Mouse (Mus musculus) liver, embryonic 16.5 days (tissue): Measurements from ENCODE around the gene Tubgcp5. TPM values are rescaled to one million over a fixed set of nuclear protein-coding genes. Genes with fewer than 3 reads are reported as not detected.

ENCODE experiments used
- ATAC-seq: fragments of 200-750 bp; cut with Nextera tagmentation; 2 replicates; pipeline ENCODE4 v1.8.0; 2017; ENCODE audit warnings: low read depth, mild to moderate bottlenecking, moderate number of reproducible peaks, moderate library complexity
- H3K27ac ChIP-seq: fragments of 300-500 bp; sonication (generic); 2 replicates; pipeline ENCODE4 v1.5.1; 2014; ENCODE audit warnings: mild to moderate bottlenecking, low read length
- H3K27me3 ChIP-seq: fragments of 300-500 bp; sonication (generic); 2 replicates; pipeline ENCODE4 v1.6.1; 2014; ENCODE audit warnings: low read depth, low read length, mixed read lengths; ENCODE audit not compliant: control insufficient read depth, insufficient read depth
- H3K36me3 ChIP-seq: fragments of 300-500 bp; sonication (generic); 2 replicates; pipeline ENCODE4 v1.6.1; 2014; ENCODE audit warnings: mild to moderate bottlenecking; ENCODE audit not compliant: control insufficient read depth, insufficient read depth
- H3K4me1 ChIP-seq: fragments of 300-500 bp; sonication (generic); 2 replicates; pipeline ENCODE4 v1.6.1; 2014; ENCODE audit warnings: low read depth, low read length, mixed read lengths; ENCODE audit not compliant: control insufficient read depth
- H3K4me2 ChIP-seq: fragments of 300-500 bp; sonication (generic); 2 replicates; pipeline ENCODE4 v1.6.1; 2014; ENCODE audit warnings: low read depth, low read length, mixed read lengths
- H3K4me3 ChIP-seq: fragments of 300-500 bp; sonication (generic); 2 replicates; pipeline ENCODE4 v1.5.1; 2014; ENCODE audit warnings: low read depth, mild to moderate bottlenecking, low read length
- H3K9ac ChIP-seq: fragments of 300-500 bp; sonication (generic); 2 replicates; pipeline ENCODE4 v1.6.1; 2014; ENCODE audit warnings: low read depth, low read length
- H3K9me3 ChIP-seq: fragments of 300-500 bp; sonication (generic); replicated peaks from 2 replicates; pipeline ENCODE4 v1.6.1; 2016; ENCODE audit warnings: low read length; ENCODE audit not compliant: control insufficient read depth
- WGBS: fragments of 180-500 bp; shearing (Covaris S2); extraction: QIAGEN DNeasy Blood & Tissue Kit; methylation state at CpG from one replicate; pipeline ENCODE4 v1.1.7; 2014; ENCODE audit not compliant: insufficient replicate concordance; 5-methylcytosine and 5-hydroxymethylcytosine counted together
- polyA plus RNA-seq: library from polyadenylated mRNA; unstranded; fragments of >200 nt; fragmentation: Nextera tagmentation; extraction: Ambion mirVana; gene quantifications from 2 replicates; pipeline ENCODE4 v1.2.1, GENCODE M21; 2015

Gene Tubgcp5
- polyA plus RNA-seq, 1 experiment from 2014 or later, result 5.8 TPM

GRCm38 (mm10) chr7:55792280-55792679 is 1.7 kb upstream of the Tubgcp5 start:
- ATAC-seq, result no peak
- Histone ChIP-seq H3K9me3 (no peaks in the 10 kb centered on the region), H3K27ac (no peak overlapping the region), H3K4me2 (no peak overlapping the region), H3K4me1 (peaks cover 16% of the 10 kb centered on the region), H3K4me3 (no peak overlapping the region), H3K36me3 (peaks cover 12% of the 10 kb centered on the region), H3K9ac (no peak overlapping the region), H3K27me3 (no peaks in the 10 kb centered on the region)
- 68% methylated on average over 3 of the region's 3 CpGs for WGBS

- no peaks in the 10 kb centered on the region for H3K27me3 ChIP-seq
- 37% methylated on average over 13 of the region's 13 CpGs for WGBS
- no peak for ATAC-seq
- no peak overlapping the region for H3K27ac ChIP-seq
- peak overlapping the region; percentile 75 for H3K4me2 ChIP-seq
- peak overlapping the region; percentile 83 for H3K9ac ChIP-seq
- peaks cover 17% of the 10 kb centered on the region for H3K36me3 ChIP-seq
- H3K9me3 ChIP-seq, result no peaks in the 10 kb centered on the region
- peak overlapping the region; percentile 86 for H3K4me3 ChIP-seq
- H3K4me1 ChIP-seq, result peaks cover 16% of the 10 kb centered on the region
Observed at GRCm38 (mm10) chr7:55793236-55793951, 560 bp upstream of the Tubgcp5 start.

- no peak overlapping the region for H3K27ac ChIP-seq
- WGBS, result 81% methylated on average over 3 of the region's 3 CpGs
- peaks cover 36% of the 10 kb centered on the region for H3K36me3 ChIP-seq
- H3K9ac ChIP-seq, result no peak overlapping the region
- no peak for ATAC-seq
- no peak overlapping the region for H3K4me3 ChIP-seq
- H3K27me3 ChIP-seq, result no peaks in the 10 kb centered on the region
- no peak overlapping the region for H3K4me2 ChIP-seq
- H3K9me3 ChIP-seq, result no peaks in the 10 kb centered on the region
- H3K4me1 ChIP-seq, result peaks cover 7% of the 10 kb centered on the region
Observed at GRCm38 (mm10) chr7:55799981-55800380, 6.0 kb downstream of the Tubgcp5 start.

- 53% methylated on average over 2 of the region's 2 CpGs for WGBS
- H3K9ac ChIP-seq, result no peak overlapping the region
- H3K4me3 ChIP-seq, result no peak overlapping the region
- no peaks in the 10 kb centered on the region for H3K9me3 ChIP-seq
- H3K36me3 ChIP-seq, result peaks cover 18% of the 10 kb centered on the region
- no peak for ATAC-seq
- no peaks in the 10 kb centered on the region for H3K4me1 ChIP-seq
- no peak overlapping the region for H3K4me2 ChIP-seq
- no peaks in the 10 kb centered on the region for H3K27me3 ChIP-seq
- H3K27ac ChIP-seq, result no peak overlapping the region
Observed at GRCm38 (mm10) chr7:55809967-55810366, 16.0 kb downstream of the Tubgcp5 start.

- Histone ChIP-seq H3K4me3 (no peak overlapping the region), H3K9me3 (no peaks in the 10 kb centered on the region), H3K4me2 (no peak overlapping the region), H3K4me1 (no peaks in the 10 kb centered on the region), H3K27ac (no peak overlapping the region), H3K9ac (no peak overlapping the region), H3K27me3 (no peaks in the 10 kb centered on the region), H3K36me3 (peaks cover 17% of the 10 kb centered on the region)
- WGBS, result 74% methylated on average over 5 of the region's 5 CpGs
- no peak for ATAC-seq
Observed at GRCm38 (mm10) chr7:55824468-55824867, 30.5 kb downstream of the Tubgcp5 start.

- Histone ChIP-seq H3K9me3 (no peaks in the 10 kb centered on the region), H3K4me3 (no peak overlapping the region), H3K27me3 (no peaks in the 10 kb centered on the region), H3K36me3 (peaks cover 15% of the 10 kb centered on the region), H3K4me2 (no peak overlapping the region), H3K9ac (no peak overlapping the region), H3K27ac (no peak overlapping the region), H3K4me1 (no peaks in the 10 kb centered on the region)
- no peak for ATAC-seq
- WGBS, result 78% methylated on average over 9 of the region's 9 CpGs
Observed at GRCm38 (mm10) chr7:55827551-55827950, 33.6 kb downstream of the Tubgcp5 start.

GRCm38 (mm10) chr7:55836877-55837276 is 42.9 kb downstream of the Tubgcp5 start:
- H3K36me3 ChIP-seq, result no peaks in the 10 kb centered on the region
- H3K4me2 ChIP-seq, result no peak overlapping the region
- no peaks in the 10 kb centered on the region for H3K27me3 ChIP-seq
- ATAC-seq, result no peak
- WGBS, result 30% methylated on average over 4 of the region's 4 CpGs
- H3K4me3 ChIP-seq, result no peak overlapping the region
- H3K9ac ChIP-seq, result no peak overlapping the region
- H3K4me1 ChIP-seq, result no peaks in the 10 kb centered on the region; the same call in 1 of the 2 replicates
- no peak overlapping the region for H3K27ac ChIP-seq
- no peaks in the 10 kb centered on the region for H3K9me3 ChIP-seq

GRCm38 (mm10) chr7:55841445-55841844 is 47.5 kb downstream of the Tubgcp5 start, which contains the start of gene Cyfip1:
TSS of gene Cyfip1 (plus strand) at chr7:55841745.
- Histone ChIP-seq H3K9ac (peak within 1 kb of the TSS; percentile 78), H3K4me1 (peaks cover 3% of the 10 kb centered on the region; the same call in 1 of the 2 replicates), H3K4me3 (peak within 1 kb of the TSS; percentile 77), H3K4me2 (peak within 1 kb of the TSS; percentile 80), H3K9me3 (no peaks in the 10 kb centered on the region), H3K27me3 (no peaks in the 10 kb centered on the region), H3K36me3 (no peaks in the 10 kb centered on the region), H3K27ac (peak within 1 kb of the TSS; percentile 75)
- WGBS, result 54% methylated on average over 7 of the region's 7 CpGs
- ATAC-seq, result no peak

- peak; percentile 93 for ATAC-seq
- 1% methylated on average over 40 of the region's 47 CpGs for WGBS
- H3K4me3 ChIP-seq, result peak overlapping the region; percentile 77
- no peaks in the 10 kb centered on the region for H3K36me3 ChIP-seq
- H3K27ac ChIP-seq, result peak overlapping the region; percentile 75
- H3K27me3 ChIP-seq, result no peaks in the 10 kb centered on the region
- peak overlapping the region; percentile 78 for H3K9ac ChIP-seq
- peak overlapping the region; percentile 80 for H3K4me2 ChIP-seq
- no peaks in the 10 kb centered on the region for H3K9me3 ChIP-seq
- peaks cover 3% of the 10 kb centered on the region; the same call in 1 of the 2 replicates for H3K4me1 ChIP-seq
Observed at GRCm38 (mm10) chr7:55841977-55842503, 48.1 kb downstream of the Tubgcp5 start.
